Mouse (Mus musculus) limb, embryonic 11.5 days (tissue): Measurements from ENCODE around the gene Gpr137. TPM values are rescaled to one million over a fixed set of nuclear protein-coding genes. Genes with fewer than 3 reads are reported as not detected.
A peak's percentile ranks its signal among the peaks of the same experiment; 100 is the strongest.

Experiments used
- ATAC-seq: fragments of 200-750 bp; cut with Nextera tagmentation; 2 replicates; pipeline ENCODE4 v1.8.0; 2017; ENCODE audit warnings: low read depth; ENCODE audit not compliant: insufficient number of reproducible peaks, low FRiP score, low TSS enrichment
- DNase-seq: peaks from one replicate; pipeline ENCODE4 v3.0.0-alpha.2; 2015; ENCODE audit warnings: low spot score
- H3K27ac ChIP-seq: fragments of 300-500 bp; sonication (generic); replicated peaks from 2 replicates; pipeline ENCODE4 v1.5.1; 2014; ENCODE audit warnings: low read depth, mild to moderate bottlenecking, low read length
- H3K27me3 ChIP-seq: fragments of 300-500 bp; sonication (generic); 2 replicates; pipeline ENCODE4 v1.6.1; 2014; ENCODE audit warnings: mild to moderate bottlenecking, low read length, mixed read lengths; ENCODE audit not compliant: control insufficient read depth, insufficient read depth
- H3K36me3 ChIP-seq: fragments of 300-500 bp; sonication (generic); 2 replicates; pipeline ENCODE4 v1.6.1; 2014; ENCODE audit warnings: mild to moderate bottlenecking, low read length, moderate library complexity, mixed read lengths; ENCODE audit not compliant: control insufficient read depth, insufficient read depth
- H3K4me1 ChIP-seq: fragments of 300-500 bp; sonication (generic); 2 replicates; pipeline ENCODE4 v1.6.1; 2014; ENCODE audit warnings: low read length, mixed read lengths; ENCODE audit not compliant: control insufficient read depth, insufficient read depth
- H3K4me2 ChIP-seq: fragments of 300-500 bp; sonication (generic); 2 replicates; pipeline ENCODE4 v1.6.1; 2014; ENCODE audit warnings: low read depth, mild to moderate bottlenecking, moderate library complexity; ENCODE audit not compliant: severe bottlenecking
- H3K4me3 ChIP-seq: fragments of 300-500 bp; sonication (generic); 2 replicates; pipeline ENCODE4 v1.5.1; 2014; ENCODE audit warnings: low read depth, low read length
- H3K9ac ChIP-seq: fragments of 300-500 bp; sonication (generic); 2 replicates; pipeline ENCODE4 v1.6.1; 2014; ENCODE audit warnings: mild to moderate bottlenecking, low read length
- H3K9me3 ChIP-seq: fragments of 300-500 bp; sonication (generic); 2 replicates; pipeline ENCODE4 v1.6.1; 2016; ENCODE audit warnings: low read length; ENCODE audit not compliant: control insufficient read depth
- WGBS: fragments of 180-500 bp; shearing (Covaris S2); extraction: QIAGEN DNeasy Blood & Tissue Kit; methylation state at CpG from one replicate; pipeline ENCODE4 v1.1.7; 2014; 5-methylcytosine and 5-hydroxymethylcytosine counted together
- polyA plus RNA-seq: library from polyadenylated mRNA; unstranded; fragments of >200 nt; fragmentation: Nextera tagmentation; extraction: Ambion mirVana; gene quantifications from 2 replicates; pipeline ENCODE4 v1.2.1, GENCODE M21; 2014

The Gpr137 gene
- polyA plus RNA-seq, 1 experiment from 2014 or later, result 19.1 TPM

- Histone ChIP-seq H3K27ac (no peak overlapping the region), H3K27me3 (peaks cover 66% of the 10 kb centered on the region), H3K9ac (no peak overlapping the region), H3K9me3 (no peaks in the 10 kb centered on the region), H3K36me3 (no peaks in the 10 kb centered on the region), H3K4me2 (peak overlapping the region; percentile 33), H3K4me1 (peaks cover 7% of the 10 kb centered on the region), H3K4me3 (peak overlapping the region; percentile 26)
- WGBS, result 3% methylated on average over 57 of the region's 58 CpGs
- ATAC-seq (peak; percentile 26; the same call in 1 of the 2 replicates), DNase-seq (no peak)
Measured at GRCm38 (mm10) chr19:6933436-6934194, 8.7 kb downstream of the Gpr137 start.

GRCm38 (mm10) chr19:6933102-6933435, 9.2 kb downstream of the Gpr137 start:
- H3K4me2 ChIP-seq, result no peak overlapping the region
- no peaks in the 10 kb centered on the region for H3K36me3 ChIP-seq
- H3K9ac ChIP-seq, result no peak overlapping the region
- H3K4me3 ChIP-seq, result peak overlapping the region; percentile 26
- 18% methylated on average over 4 of the region's 4 CpGs for WGBS
- H3K4me1 ChIP-seq, result peaks cover 8% of the 10 kb centered on the region
- no peak for DNase-seq
- H3K9me3 ChIP-seq, result no peaks in the 10 kb centered on the region
- no peak for ATAC-seq
- no peak overlapping the region for H3K27ac ChIP-seq
- H3K27me3 ChIP-seq, result peaks cover 69% of the 10 kb centered on the region

- H3K4me1 ChIP-seq, result peaks cover 9% of the 10 kb centered on the region
Measured at GRCm38 (mm10) chr19:6932018-6932417, 10.3 kb downstream of the Gpr137 start.

DNA sequence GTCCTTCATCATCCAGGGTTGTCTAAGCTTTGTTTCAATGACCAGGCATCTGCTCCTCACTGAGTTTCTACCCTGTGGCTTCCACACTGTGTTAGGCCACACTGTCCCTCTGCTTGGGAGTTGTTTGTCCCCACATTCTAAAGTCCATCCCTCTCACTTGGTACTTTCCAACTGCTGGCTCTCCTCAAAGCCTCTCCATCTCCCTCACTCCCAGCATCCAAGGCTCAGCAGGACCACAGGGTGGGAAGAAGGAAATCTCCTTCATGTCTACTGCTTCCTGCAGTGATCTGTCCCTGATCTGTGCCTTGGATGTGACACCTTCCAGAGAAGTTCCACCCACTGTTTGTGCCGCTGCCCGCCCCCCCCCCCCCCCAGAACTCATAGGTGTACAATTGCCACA, 11.3 kb downstream of the Gpr137 start:
- ATAC-seq, result no peak

More at GRCm38 (mm10) chr19:6932018-6932417, 10.3 kb downstream of the Gpr137 start:
- Histone ChIP-seq H3K9me3 (no peaks in the 10 kb centered on the region), H3K36me3 (no peaks in the 10 kb centered on the region), H3K4me3 (no peak overlapping the region), H3K9ac (no peak overlapping the region), H3K4me2 (no peak overlapping the region), H3K27ac (no peak overlapping the region), H3K27me3 (peaks cover 80% of the 10 kb centered on the region)
- ATAC-seq (no peak), DNase-seq (no peak)
- WGBS, result 62% methylated on average over 1 of the region's 1 CpGs

DNA sequence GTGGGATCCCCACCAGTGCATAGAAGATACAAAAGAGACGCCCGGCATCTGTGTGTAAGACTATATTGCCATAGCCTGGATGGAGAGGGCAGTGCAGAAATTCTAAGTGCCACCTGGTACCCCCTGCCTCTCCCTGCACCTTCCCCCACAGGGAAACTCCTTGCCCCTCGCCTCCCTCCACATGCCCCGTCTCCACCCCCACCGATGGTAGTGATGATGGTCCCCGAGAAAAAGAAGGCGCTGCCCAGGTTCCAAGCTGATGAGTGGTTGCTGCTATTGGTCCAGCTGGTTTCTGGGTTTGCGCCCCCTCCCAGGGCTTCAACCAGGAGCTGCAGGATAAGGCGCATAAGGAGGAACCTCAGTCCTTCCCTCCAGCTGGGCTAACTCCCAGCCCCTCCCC, 14.2 kb downstream of the Gpr137 start:
- Histone ChIP-seq H3K4me2 (no peak overlapping the region), H3K4me1 (0 out of 2 replicates have a peak, but pooled peaks cover 2% of the 10 kb centered on the region), H3K36me3 (no peaks in the 10 kb centered on the region), H3K9me3 (no peaks in the 10 kb centered on the region), H3K9ac (no peak overlapping the region), H3K27me3 (peaks cover 84% of the 10 kb centered on the region), H3K27ac (no peak overlapping the region), H3K4me3 (no peak overlapping the region)
- 19% methylated on average over 9 of the region's 9 CpGs for WGBS
- DNase-seq (no peak), ATAC-seq (no peak)

More for the DNA sequence above, 11.3 kb downstream of the Gpr137 start:
- Histone ChIP-seq H3K9me3 (no peaks in the 10 kb centered on the region), H3K27me3 (peaks cover 86% of the 10 kb centered on the region), H3K9ac (no peak overlapping the region), H3K4me2 (no peak overlapping the region), H3K4me1 (peaks cover 9% of the 10 kb centered on the region), H3K4me3 (no peak overlapping the region), H3K27ac (no peak overlapping the region), H3K36me3 (no peaks in the 10 kb centered on the region)
- no peak for DNase-seq
- 29% methylated on average over 2 of the region's 2 CpGs for WGBS

DNA sequence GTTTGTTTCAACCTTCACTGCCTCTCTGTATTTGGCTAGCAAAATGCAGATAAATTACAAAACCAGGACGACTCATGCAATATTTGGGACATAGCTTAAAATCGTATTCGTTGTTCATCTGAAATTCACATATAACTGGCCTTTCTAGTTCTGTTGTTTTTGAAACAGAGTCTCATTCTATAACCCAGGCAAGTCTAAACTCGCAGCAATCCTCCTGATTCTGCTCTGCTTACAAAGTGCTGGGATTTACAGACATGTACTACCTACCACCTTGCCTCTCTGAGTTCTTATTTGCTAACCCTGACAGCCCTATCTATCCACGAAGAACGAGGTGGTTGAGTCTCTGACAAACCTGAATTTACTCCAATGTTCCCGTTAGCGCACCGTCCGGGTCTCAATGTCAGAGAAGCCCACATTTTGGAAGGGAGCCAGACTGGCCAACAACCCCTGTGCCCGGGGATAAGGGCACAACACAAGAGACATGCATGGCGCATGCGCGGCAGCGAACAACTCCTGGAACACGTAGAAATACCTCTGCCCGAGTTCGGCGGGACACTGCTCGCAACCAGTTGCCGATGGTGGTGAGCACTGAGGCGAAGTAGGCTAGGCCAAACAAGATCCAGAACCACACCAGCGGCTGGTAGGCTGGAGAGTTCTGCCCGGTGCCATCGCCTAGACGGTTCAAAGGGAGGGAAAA, 15.6 kb downstream of the Gpr137 start:
- no peaks in the 10 kb centered on the region for H3K36me3 ChIP-seq
- peak overlapping the region; percentile 15 for H3K4me3 ChIP-seq
- H3K9me3 ChIP-seq, result no peaks in the 10 kb centered on the region
- DNase-seq (peak; percentile 68), ATAC-seq (no peak)
- peaks cover 2% of the 10 kb centered on the region; the same call in 1 of the 2 replicates for H3K4me1 ChIP-seq
- H3K9ac ChIP-seq, result peak overlapping the region; percentile 27; the same call in 1 of the 2 replicates
- no peak overlapping the region for H3K27ac ChIP-seq
- 10% methylated on average over 26 of the region's 26 CpGs for WGBS
- peaks cover 78% of the 10 kb centered on the region for H3K27me3 ChIP-seq
- peak overlapping the region; percentile 32 for H3K4me2 ChIP-seq

- H3K4me1 ChIP-seq, result peaks cover 5% of the 10 kb centered on the region
- DNase-seq, result no peak
- H3K4me3 ChIP-seq, result peak overlapping the region; percentile 2; the same call in 1 of the 2 replicates
- H3K27me3 ChIP-seq, result peaks cover 69% of the 10 kb centered on the region
- H3K27ac ChIP-seq, result no peak overlapping the region
- 7% methylated on average over 35 of the region's 40 CpGs for WGBS
- H3K9me3 ChIP-seq, result no peaks in the 10 kb centered on the region
- H3K4me2 ChIP-seq, result no peak overlapping the region; the same call in 1 of the 2 replicates
- no peak for ATAC-seq
- H3K36me3 ChIP-seq, result no peaks in the 10 kb centered on the region
- no peak overlapping the region for H3K9ac ChIP-seq
Measured at GRCm38 (mm10) chr19:6925611-6926329, 16.5 kb downstream of the Gpr137 start.

DNA sequence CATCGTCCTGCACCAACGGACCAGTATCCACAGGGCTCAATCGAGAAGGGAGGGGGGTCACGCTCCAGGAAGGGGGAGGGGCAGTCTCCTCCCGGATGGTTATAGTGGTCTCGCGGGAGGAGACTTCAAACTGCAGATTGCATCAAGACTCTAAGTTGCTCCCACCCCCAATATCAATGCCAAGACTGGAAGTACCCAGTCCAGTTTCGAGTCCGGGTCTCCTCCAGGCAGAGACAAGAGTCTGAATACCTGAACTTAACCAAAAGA, 17.0 kb downstream of the Gpr137 start, which contains the start of gene Catsperz:
Gene Catsperz, minus strand, starts transcription at position 74 of the 267 bp plus-strand sequence.
- DNase-seq (no peak), ATAC-seq (no peak)
- Histone ChIP-seq H3K36me3 (no peaks in the 10 kb centered on the region), H3K4me2 (peak within 1 kb of the TSS; percentile 23; the same call in 1 of the 2 replicates), H3K4me1 (peaks cover 7% of the 10 kb centered on the region), H3K27me3 (peaks cover 67% of the 10 kb centered on the region), H3K9ac (no peak within 1 kb of the TSS), H3K27ac (no peak within 1 kb of the TSS), H3K9me3 (no peaks in the 10 kb centered on the region), H3K4me3 (peak within 1 kb of the TSS; percentile 2; the same call in 1 of the 2 replicates)
- 2% methylated on average over 9 of the region's 9 CpGs for WGBS
